Mouse (Mus musculus) limb, embryonic 15.5 days (tissue): ENCODE measurements at regions not wholly inside any gene's neighbourhood (a gene's known extent, or its start where the extent isn't known, plus 50 kb on each side); places are given as distances from the start of the nearest gene placed in this dataset.

Experiments used
- ATAC-seq: fragments of 200-750 bp; cut with Nextera tagmentation; 2 replicates; pipeline ENCODE4 v1.8.0; 2017; ENCODE audit warnings: low read depth, moderate TSS enrichment; ENCODE audit not compliant: insufficient number of reproducible peaks, low FRiP score, low TSS enrichment
- H3K27ac ChIP-seq: fragments of 300-500 bp; sonication (generic); 2 replicates; pipeline ENCODE4 v1.5.1; 2015; ENCODE audit warnings: moderate library complexity, mild to moderate bottlenecking, inconsistent platforms
- H3K27me3 ChIP-seq: fragments of 300-500 bp; sonication (generic); 2 replicates; pipeline ENCODE4 v1.6.1; 2015; ENCODE audit warnings: inconsistent platforms
- H3K36me3 ChIP-seq: fragments of 300-500 bp; sonication (generic); 2 replicates; pipeline ENCODE4 v1.6.1; 2015; ENCODE audit warnings: inconsistent platforms
- H3K4me1 ChIP-seq: fragments of 300-500 bp; sonication (generic); 2 replicates; pipeline ENCODE4 v1.6.1; 2015; ENCODE audit warnings: inconsistent platforms
- H3K4me2 ChIP-seq: fragments of 300-500 bp; sonication (generic); 2 replicates; pipeline ENCODE4 v1.6.1; 2015; ENCODE audit warnings: mild to moderate bottlenecking, inconsistent platforms
- H3K4me3 ChIP-seq: fragments of 300-500 bp; sonication (generic); 2 replicates; pipeline ENCODE4 v1.5.1; 2015; ENCODE audit warnings: mild to moderate bottlenecking, inconsistent platforms
- H3K9ac ChIP-seq: fragments of 300-500 bp; sonication (generic); 2 replicates; pipeline ENCODE4 v1.6.1; 2015; ENCODE audit warnings: inconsistent platforms
- H3K9me3 ChIP-seq: fragments of 300-500 bp; sonication (generic); 2 replicates; pipeline ENCODE4 v1.6.1; 2016; ENCODE audit warnings: inconsistent platforms
- WGBS: fragments of 180-500 bp; shearing (Covaris S2); methylation state at CpG from one replicate; pipeline ENCODE4 v1.1.7; 2015; 5-methylcytosine and 5-hydroxymethylcytosine counted together

GRCm38 (mm10) chr5:29030525-29030924 lies 165.3 kb upstream of the Rnf32 start:
- Histone ChIP-seq H3K36me3 (no peaks in the 10 kb centered on the region), H3K27me3 (no peaks in the 10 kb centered on the region), H3K27ac (no peak overlapping the region), H3K9ac (no peak overlapping the region), H3K4me3 (no peak overlapping the region), H3K4me1 (no peaks in the 10 kb centered on the region), H3K4me2 (no peak overlapping the region), H3K9me3 (no peaks in the 10 kb centered on the region)
- WGBS: 40% methylated on average over 5 of the region's 5 CpGs
- no peak for ATAC-seq

GRCm38 (mm10) chr5:29029957-29030356 lies 165.8 kb upstream of the Rnf32 start:
- no peak overlapping the region for H3K27ac ChIP-seq
- no peaks in the 10 kb centered on the region for H3K4me1 ChIP-seq
- H3K9ac ChIP-seq: no peak overlapping the region
- 64% methylated on average over 5 of the region's 5 CpGs for WGBS
- H3K27me3 ChIP-seq: no peaks in the 10 kb centered on the region
- H3K9me3 ChIP-seq: no peaks in the 10 kb centered on the region
- H3K4me3 ChIP-seq: no peak overlapping the region
- H3K36me3 ChIP-seq: no peaks in the 10 kb centered on the region
- H3K4me2 ChIP-seq: no peak overlapping the region
- no peak for ATAC-seq

GRCm38 (mm10) chr5:29025045-29025444 lies 170.7 kb upstream of the Rnf32 start:
- H3K27me3 ChIP-seq: no peaks in the 10 kb centered on the region
- no peak overlapping the region for H3K4me2 ChIP-seq
- H3K27ac ChIP-seq: no peak overlapping the region
- H3K9me3 ChIP-seq: no peaks in the 10 kb centered on the region
- no peak overlapping the region for H3K9ac ChIP-seq
- H3K4me3 ChIP-seq: no peak overlapping the region
- no peaks in the 10 kb centered on the region for H3K36me3 ChIP-seq
- ATAC-seq: no peak
- H3K4me1 ChIP-seq: no peaks in the 10 kb centered on the region

GRCm38 (mm10) chr5:28992796-28993195 lies 203.0 kb upstream of the Rnf32 start:
- Histone ChIP-seq H3K9me3 (no peaks in the 10 kb centered on the region), H3K4me2 (no peak overlapping the region), H3K27me3 (no peaks in the 10 kb centered on the region), H3K27ac (no peak overlapping the region), H3K4me3 (no peak overlapping the region), H3K9ac (no peak overlapping the region), H3K36me3 (no peaks in the 10 kb centered on the region), H3K4me1 (no peaks in the 10 kb centered on the region)
- no peak for ATAC-seq
- 88% methylated on average over 2 of the region's 2 CpGs for WGBS

- no peak for ATAC-seq
- 60% methylated on average over 1 of the region's 1 CpGs for WGBS
- H3K4me1 ChIP-seq: no peaks in the 10 kb centered on the region
Measured at GRCm38 (mm10) chr5:28979932-28980331, 215.9 kb upstream of the Rnf32 start.

GRCm38 (mm10) chr5:28970404-28970803 lies 225.4 kb upstream of the Rnf32 start:
- Histone ChIP-seq H3K9me3 (no peaks in the 10 kb centered on the region), H3K27me3 (no peaks in the 10 kb centered on the region), H3K27ac (no peak overlapping the region), H3K9ac (no peak overlapping the region), H3K4me3 (no peak overlapping the region), H3K36me3 (no peaks in the 10 kb centered on the region), H3K4me2 (no peak overlapping the region), H3K4me1 (no peaks in the 10 kb centered on the region)
- ATAC-seq: no peak
- WGBS: 86% methylated on average over 2 of the region's 2 CpGs

More at GRCm38 (mm10) chr5:28979932-28980331, 215.9 kb upstream of the Rnf32 start:
- H3K9ac ChIP-seq: no peak overlapping the region
- no peak overlapping the region for H3K27ac ChIP-seq
- H3K27me3 ChIP-seq: no peaks in the 10 kb centered on the region
- no peak overlapping the region for H3K4me2 ChIP-seq
- no peaks in the 10 kb centered on the region for H3K36me3 ChIP-seq
- no peak overlapping the region for H3K4me3 ChIP-seq
- H3K9me3 ChIP-seq: no peaks in the 10 kb centered on the region

GRCm38 (mm10) chr5:28955036-28955435 lies 240.8 kb upstream of the Rnf32 start:
- no peak overlapping the region for H3K9ac ChIP-seq
- H3K4me1 ChIP-seq: no peaks in the 10 kb centered on the region
- H3K4me3 ChIP-seq: no peak overlapping the region
- ATAC-seq: no peak
- H3K27me3 ChIP-seq: no peaks in the 10 kb centered on the region
- no peak overlapping the region for H3K4me2 ChIP-seq
- no peaks in the 10 kb centered on the region for H3K36me3 ChIP-seq
- H3K9me3 ChIP-seq: no peaks in the 10 kb centered on the region
- no peak overlapping the region for H3K27ac ChIP-seq

- Histone ChIP-seq H3K9me3 (no peaks in the 10 kb centered on the region), H3K27me3 (no peaks in the 10 kb centered on the region), H3K4me3 (no peak overlapping the region), H3K27ac (no peak overlapping the region), H3K4me1 (no peaks in the 10 kb centered on the region), H3K4me2 (no peak overlapping the region), H3K36me3 (no peaks in the 10 kb centered on the region), H3K9ac (no peak overlapping the region)
- ATAC-seq: no peak
- WGBS: 73% methylated on average over 4 of the region's 4 CpGs
Measured at GRCm38 (mm10) chr5:28947465-28947864, 248.3 kb upstream of the Rnf32 start.

GRCm38 (mm10) chr5:28943571-28944316 lies 252.0 kb upstream of the Rnf32 start:
- H3K27ac ChIP-seq: no peak overlapping the region
- no peak overlapping the region for H3K4me3 ChIP-seq
- H3K4me2 ChIP-seq: no peak overlapping the region
- no peak overlapping the region for H3K9ac ChIP-seq
- no peaks in the 10 kb centered on the region for H3K4me1 ChIP-seq
- no peaks in the 10 kb centered on the region for H3K36me3 ChIP-seq
- H3K9me3 ChIP-seq: no peaks in the 10 kb centered on the region
- WGBS: 34% methylated on average over 13 of the region's 13 CpGs
- ATAC-seq: no peak
- no peaks in the 10 kb centered on the region for H3K27me3 ChIP-seq

- Histone ChIP-seq H3K9ac (no peak overlapping the region), H3K9me3 (no peaks in the 10 kb centered on the region), H3K27me3 (no peaks in the 10 kb centered on the region), H3K4me3 (no peak overlapping the region), H3K4me2 (no peak overlapping the region), H3K36me3 (no peaks in the 10 kb centered on the region), H3K4me1 (no peaks in the 10 kb centered on the region), H3K27ac (no peak overlapping the region)
- no peak for ATAC-seq
- WGBS: 73% methylated on average over 5 of the region's 5 CpGs
Measured at GRCm38 (mm10) chr5:28940972-28941371, 254.8 kb upstream of the Rnf32 start.

GRCm38 (mm10) chr5:28919296-28920063 lies 276.3 kb upstream of the Rnf32 start:
- no peaks in the 10 kb centered on the region for H3K27me3 ChIP-seq
- H3K9me3 ChIP-seq: no peaks in the 10 kb centered on the region
- no peaks in the 10 kb centered on the region for H3K4me1 ChIP-seq
- no peak overlapping the region for H3K27ac ChIP-seq
- WGBS: 82% methylated on average over 4 of the region's 4 CpGs
- H3K4me2 ChIP-seq: no peak overlapping the region
- no peak overlapping the region for H3K9ac ChIP-seq
- no peak for ATAC-seq
- H3K36me3 ChIP-seq: no peaks in the 10 kb centered on the region
- H3K4me3 ChIP-seq: no peak overlapping the region

- Histone ChIP-seq H3K27me3 (no peaks in the 10 kb centered on the region), H3K9me3 (no peaks in the 10 kb centered on the region), H3K4me2 (no peak overlapping the region), H3K4me1 (no peaks in the 10 kb centered on the region), H3K9ac (no peak overlapping the region), H3K36me3 (no peaks in the 10 kb centered on the region), H3K4me3 (no peak overlapping the region), H3K27ac (no peak overlapping the region)
- WGBS: 60% methylated on average over 4 of the region's 4 CpGs
- ATAC-seq: no peak
Measured at GRCm38 (mm10) chr5:28904500-28904899, 291.3 kb upstream of the Rnf32 start.
